Mouse (Mus musculus) R1 (cell line): ENCODE measurements around the gene Rbfox2.

ENCODE experiments used
- DNase-seq: peaks from one replicate; pipeline ENCODE4 v3.0.0-alpha.2; 2018; ENCODE audit warnings: low read depth, low spot score

Gene Rbfox2

GRCm38 (mm10) chr15:77107169-77107908, 199.5 kb downstream of the Rbfox2 start:
- DNase-seq: no peak

DNA sequence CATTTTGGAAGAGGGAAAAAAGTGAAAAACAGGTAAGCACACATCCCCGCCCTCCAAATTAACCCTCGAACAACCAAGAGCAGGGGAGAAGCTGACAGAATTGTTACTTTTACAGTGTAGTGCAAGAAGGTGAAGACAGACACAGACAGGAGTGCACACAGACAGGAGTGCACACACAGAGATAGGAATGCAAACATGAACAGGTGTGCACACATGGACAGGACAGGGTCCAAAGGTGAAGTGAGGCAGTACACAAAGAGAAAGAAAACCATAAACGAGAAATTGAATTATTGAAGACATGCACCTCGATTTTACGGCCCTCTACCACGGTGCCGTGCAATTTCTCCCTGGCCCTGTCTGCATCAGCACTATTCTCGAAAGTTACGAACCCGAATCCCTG, 201.5 kb downstream of the Rbfox2 start:
- DNase-seq: no peak

GRCm38 (mm10) chr15:77104349-77105158, 202.2 kb downstream of the Rbfox2 start:
- DNase-seq: peak; percentile 43

GRCm38 (mm10) chr15:77102685-77103084, 204.1 kb downstream of the Rbfox2 start:
- peak; percentile 84 for DNase-seq

GRCm38 (mm10) chr15:77099756-77100155, 207.0 kb downstream of the Rbfox2 start:
- no peak for DNase-seq

- DNase-seq: no peak
Observed at GRCm38 (mm10) chr15:77097358-77097757, 209.4 kb downstream of the Rbfox2 start.

DNA sequence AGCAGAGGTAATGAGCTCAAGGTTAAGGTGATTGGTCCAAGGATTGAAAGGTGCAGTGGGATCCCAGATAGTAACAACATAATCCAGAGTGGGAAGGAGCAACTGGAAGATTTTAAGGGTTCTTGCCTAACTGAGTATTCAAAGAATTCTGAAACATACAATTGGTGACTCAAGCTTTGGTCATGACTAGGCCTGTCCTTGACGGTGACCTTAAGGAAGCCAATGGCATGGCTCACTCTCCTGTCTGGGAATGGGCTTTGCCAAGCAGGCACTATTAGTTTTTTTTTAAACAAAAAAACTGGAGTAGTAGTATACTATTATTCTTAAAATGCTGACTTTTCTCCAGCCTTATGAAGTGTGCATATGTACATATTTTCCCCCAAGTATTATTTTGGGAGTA, 211.6 kb downstream of the Rbfox2 start:
- no peak for DNase-seq

GRCm38 (mm10) chr15:77094431-77094830, 212.4 kb downstream of the Rbfox2 start:
- DNase-seq: no peak

GRCm38 (mm10) chr15:77091394-77091793, 215.4 kb downstream of the Rbfox2 start:
- no peak for DNase-seq

DNA sequence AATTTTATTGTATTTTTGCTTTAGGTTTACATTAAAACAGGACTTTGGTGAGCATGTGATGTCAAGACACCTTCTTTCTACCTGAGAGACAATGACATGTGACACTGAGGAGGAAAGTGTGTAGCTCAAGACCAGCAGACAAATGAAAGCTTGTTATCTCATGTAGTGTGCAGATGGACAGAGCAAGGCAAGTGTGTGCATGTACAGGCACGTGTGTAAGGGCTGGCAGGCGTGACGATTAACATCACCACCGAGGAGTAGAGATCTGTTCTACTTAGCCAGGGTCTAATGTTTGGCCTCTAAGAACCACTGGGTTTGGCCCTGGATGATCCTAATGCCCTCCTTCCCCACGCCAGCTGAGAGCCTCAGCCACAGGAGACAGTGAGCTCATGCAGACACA, 216.3 kb downstream of the Rbfox2 start:
- DNase-seq: no peak

DNA sequence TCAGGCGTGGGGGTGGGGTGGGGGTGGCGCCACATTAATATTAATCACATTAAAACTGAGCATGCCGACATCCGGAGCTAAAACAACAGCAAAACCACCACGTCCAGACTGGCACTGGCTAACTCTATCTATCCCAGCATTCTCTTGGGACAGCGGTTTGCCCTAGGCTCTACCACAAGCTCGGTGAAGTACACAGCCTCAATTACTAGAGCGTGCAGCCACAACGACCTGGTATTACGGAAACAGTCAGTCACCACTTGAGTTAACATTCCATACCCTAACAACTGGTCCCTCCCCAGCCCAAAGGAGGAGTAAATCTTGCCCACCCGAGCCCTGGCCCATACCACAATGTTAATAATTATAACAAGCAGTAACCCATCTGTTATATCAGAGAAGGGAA, 217.6 kb downstream of the Rbfox2 start:
- DNase-seq: no peak

DNA sequence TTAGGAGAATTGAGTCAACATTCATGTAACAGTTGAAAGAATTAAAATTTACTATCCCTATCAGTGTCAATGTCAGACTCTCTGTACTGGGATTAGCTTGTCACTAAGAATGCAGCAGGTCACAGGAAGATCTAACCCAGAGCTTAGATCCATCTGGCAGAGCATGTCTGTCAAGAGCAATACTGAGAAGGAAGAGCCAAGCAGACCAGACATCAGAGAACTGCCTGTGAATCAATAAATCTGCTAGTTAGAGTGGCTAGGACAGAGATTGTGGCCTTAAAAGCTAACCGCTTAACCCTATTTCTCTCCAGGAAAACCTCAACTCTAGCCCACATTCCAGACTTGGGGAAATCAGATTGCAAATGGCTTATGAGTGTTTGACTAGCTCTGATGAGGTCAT, 220.3 kb downstream of the Rbfox2 start:
- DNase-seq: no peak

- no peak for DNase-seq
Observed at GRCm38 (mm10) chr15:77085818-77086217, 221.0 kb downstream of the Rbfox2 start.

DNA sequence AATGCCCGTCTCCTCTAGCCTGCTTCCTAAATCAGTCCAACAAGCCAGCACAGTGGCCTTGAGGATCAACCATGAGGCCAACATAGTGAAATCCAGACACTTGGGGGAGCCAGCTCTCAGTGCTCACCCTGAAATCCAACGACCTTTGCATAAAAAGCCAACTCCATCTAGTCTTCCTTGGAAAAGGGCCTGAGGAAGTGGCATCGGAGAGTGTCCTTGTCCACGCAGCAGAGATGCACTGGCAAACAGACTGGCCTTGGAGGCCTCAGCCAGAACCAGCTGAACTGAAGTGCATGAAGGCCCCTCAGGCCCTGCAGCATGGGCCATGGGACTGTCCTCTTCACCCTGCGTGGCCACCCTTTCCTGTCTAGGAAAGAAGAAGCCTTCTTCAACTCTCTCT, 225.3 kb downstream of the Rbfox2 start:
- DNase-seq: no peak

DNA sequence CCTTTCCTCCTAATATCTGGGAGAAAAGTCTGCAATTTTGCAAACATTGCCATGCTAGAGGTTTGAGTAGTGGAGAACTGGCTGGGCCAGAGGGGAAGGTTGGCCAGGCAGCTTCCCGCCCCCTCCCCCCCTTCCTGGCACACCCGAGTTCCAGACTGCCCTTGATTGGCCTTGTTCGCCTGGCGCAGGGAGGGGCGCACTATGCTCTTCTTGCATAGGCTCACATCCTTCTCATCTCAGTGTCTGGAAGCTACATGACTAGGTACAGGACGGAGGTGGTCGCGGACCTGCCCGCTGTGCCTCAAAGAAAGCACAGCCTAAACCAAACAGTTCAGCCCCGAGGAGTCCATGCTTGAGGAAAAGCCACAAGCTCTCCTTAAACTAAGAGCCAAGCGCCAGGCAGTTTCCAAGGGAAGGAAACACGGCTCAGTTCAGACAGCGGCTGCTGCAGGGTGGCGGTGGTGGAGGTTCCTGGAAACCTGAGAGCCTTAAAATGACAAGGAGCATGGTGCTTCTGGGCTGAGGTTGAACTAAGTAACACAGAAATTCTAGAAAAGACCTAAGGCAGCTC, 226.0 kb downstream of the Rbfox2 start:
- peak; percentile 80 for DNase-seq

GRCm38 (mm10) chr15:77079890-77080361, 226.9 kb downstream of the Rbfox2 start:
- DNase-seq: no peak

GRCm38 (mm10) chr15:77079256-77079822, 227.5 kb downstream of the Rbfox2 start:
- DNase-seq: peak; percentile 53

- DNase-seq: peak; percentile 72
Observed at GRCm38 (mm10) chr15:77078786-77079185, 228.0 kb downstream of the Rbfox2 start.

DNA sequence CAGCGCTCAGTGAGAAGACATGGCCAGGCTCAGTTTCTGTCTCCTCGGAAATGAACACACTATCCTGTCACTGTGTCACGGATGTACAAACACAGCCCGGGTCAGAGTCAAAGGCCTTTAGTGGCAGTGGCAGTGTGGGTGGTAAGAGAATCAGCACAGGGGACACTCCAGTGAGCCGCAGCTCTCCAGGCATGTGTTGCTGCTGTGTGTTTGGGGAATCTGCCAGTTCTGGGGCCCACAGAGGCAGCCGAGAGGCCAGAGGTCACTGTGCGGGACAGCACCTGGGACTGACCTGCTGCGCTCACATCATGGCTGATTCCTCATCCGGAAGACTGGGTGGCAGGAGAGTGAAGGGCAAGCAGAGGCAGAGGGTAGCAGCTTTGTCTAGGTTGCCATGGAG, 228.9 kb downstream of the Rbfox2 start:
- no peak for DNase-seq

DNA sequence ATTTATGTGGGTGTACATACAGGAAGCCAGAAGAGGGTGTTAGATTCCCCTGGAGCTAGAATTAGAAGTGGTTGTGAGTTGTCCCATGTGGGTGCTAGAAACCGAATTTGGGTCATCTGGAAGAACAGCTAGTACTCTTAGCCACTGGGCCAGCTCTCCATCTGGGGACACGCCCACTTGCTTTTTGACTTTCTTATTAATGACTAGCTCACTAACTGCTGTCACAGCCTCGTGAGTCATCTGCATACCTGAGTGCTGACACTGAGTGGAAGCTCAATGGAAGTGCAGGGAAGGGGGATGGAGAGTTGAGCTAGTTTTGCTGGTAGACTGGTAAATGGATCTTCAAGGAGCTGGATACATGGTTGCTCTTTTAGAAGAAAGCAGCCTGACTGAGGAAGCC, 230.3 kb downstream of the Rbfox2 start:
- no peak for DNase-seq

GRCm38 (mm10) chr15:77072556-77073163, 234.1 kb downstream of the Rbfox2 start:
- DNase-seq: no peak

DNA sequence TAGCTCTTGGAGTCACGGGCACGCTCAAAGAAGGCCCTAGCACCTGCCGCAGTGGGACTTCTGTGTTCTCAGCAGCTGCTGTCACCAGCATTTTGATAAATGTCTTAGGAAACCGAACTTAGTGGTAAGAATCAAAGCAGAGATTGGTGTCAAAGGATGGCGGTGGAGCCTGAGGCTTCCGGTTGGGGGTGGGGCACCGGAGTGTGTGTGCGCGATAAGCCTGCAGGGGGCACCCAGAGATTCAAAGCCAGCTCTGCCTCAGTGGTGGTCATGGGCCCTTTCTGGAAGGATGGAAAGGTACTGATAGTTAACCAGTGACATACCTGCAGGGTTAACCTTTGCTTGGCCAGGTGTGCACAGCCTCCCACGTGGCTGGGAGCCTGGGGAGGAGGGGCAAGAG, 235.3 kb downstream of the Rbfox2 start:
- peak; percentile 81 for DNase-seq
